Mouse (Mus musculus): ENCODE results near the gene Slc22a13.

Slc22a13 gene

DNA sequence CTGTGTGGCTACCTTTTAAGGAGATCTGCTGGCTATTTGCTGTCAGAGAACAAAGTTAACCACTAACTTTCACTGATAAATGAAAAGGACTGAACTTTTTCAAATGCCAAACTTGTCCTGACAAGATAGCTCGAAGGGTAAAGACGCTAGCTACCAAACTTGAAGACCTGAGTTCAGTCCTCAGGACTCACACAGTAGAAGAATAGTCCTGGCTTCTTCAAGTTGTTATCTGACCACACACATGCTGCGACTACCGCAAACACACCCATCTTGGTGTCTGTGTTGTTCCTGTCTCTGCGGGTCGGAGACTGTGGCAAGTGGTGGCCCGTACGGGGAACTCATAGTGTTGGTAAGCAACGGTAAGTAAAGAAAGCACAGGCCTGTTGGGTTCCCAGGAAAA, 5.3 kb downstream of the Slc22a13 start:
- in situ Hi-C loops (cut with MboI, MseI) = loop anchor here (10.0 kb wide), 1 partner anchor 1491 kb away; no protein-coding TSS in a partner anchor

DNA sequence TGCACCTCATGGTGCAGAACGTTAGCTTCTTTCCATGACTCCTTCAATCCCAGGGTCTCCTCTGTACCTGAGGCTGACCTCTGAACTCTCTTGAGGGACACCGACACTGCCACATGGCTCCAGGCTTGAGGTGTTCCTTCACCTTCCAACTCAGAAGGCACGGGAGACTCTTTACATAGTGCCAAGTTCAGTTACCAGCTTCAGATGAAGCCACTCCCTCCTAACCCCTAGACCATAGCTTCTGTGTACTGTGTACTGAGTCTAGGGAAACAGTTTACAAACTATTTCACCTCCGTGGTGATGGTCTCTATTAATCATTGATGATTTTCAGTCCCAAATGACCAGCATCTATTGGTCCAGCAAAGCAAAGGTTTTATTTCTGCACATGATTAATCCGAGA, 7.2 kb downstream of the Slc22a13 start:
- in situ Hi-C loops (cut with MboI, MseI) = loop anchor here (10.0 kb wide), 1 partner anchor 1493 kb away; no protein-coding TSS in a partner anchor

DNA sequence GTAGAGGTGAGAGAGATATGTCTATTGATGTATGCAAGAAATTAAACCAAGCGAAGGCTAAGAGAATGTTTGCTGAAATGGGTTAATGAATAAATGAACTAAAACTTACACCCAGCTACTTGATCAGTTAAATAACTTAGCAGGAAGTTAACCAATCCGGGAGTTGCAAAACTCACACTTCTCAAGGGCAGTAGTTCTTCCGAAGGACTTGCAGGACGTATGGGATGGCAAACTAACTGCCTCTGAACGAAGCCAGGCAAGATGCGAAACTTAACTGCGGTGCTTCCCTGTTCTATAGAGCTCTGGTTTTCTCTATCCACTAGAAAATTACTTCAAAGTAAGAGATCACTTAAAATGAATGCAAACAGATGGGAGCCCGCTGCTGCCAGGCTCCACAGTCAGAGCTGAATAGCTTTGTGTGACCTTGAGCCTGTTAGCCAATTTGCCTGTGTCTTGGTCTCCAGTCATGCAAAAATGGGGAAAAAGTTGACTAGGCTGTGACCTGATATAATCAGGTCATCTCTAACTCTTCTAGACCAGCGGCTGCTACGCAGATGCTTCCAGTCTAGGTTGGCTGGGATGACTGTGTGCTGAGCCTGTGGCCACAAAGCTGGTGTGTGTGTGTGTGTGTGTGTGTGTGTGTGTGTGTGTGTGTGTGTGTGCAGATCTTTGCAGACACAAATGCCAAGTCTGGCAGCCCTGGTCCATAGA, 9.6 kb downstream of the Slc22a13 start:
- in situ Hi-C loops (cut with MboI, MseI) = loop anchor here (10.0 kb wide), 1 partner anchor 175 kb away; no protein-coding TSS in a partner anchor

DNA sequence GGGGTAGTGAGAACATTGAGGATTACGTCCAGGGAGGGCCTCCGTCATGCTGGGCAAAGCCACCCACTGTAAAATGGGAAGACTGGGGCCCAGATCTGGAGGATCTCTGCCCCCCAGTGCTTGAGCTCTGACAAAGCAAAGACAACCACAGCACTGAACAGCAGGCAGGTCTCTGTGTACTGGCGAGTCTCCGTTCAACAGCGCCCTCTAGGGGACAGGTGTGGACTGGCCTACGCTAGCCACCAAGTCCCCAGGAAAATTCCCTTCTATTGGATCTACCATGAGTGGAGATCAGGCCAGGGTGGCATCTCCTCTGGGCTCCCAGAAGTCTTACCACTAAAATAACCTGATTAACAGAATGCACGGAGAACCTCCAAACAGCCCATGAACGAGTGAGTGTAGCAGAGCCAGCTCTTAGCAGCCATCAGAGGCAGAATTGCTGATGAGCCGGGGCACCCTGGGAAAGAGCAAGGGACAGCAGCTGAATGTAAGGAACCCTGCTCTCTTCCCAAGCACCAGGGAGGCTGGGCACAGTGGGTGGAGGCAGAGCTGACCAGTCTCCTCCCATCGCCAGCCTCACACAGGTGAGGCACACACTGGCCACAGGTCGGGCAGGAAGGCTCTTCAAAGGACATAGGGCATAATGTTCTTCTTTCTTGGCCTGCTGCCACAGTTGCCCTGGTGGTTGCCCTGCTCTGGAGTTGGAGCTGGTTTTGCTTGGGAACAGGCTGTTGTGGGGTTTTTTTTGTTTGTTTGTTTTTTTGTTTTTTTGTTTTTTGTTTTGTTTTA, 16.5 kb downstream of the Slc22a13 start:
- in situ Hi-C loops (cut with MboI, MseI) = loop anchor here (10.0 kb wide), 1 partner anchor 182 kb away; no protein-coding TSS in a partner anchor

DNA sequence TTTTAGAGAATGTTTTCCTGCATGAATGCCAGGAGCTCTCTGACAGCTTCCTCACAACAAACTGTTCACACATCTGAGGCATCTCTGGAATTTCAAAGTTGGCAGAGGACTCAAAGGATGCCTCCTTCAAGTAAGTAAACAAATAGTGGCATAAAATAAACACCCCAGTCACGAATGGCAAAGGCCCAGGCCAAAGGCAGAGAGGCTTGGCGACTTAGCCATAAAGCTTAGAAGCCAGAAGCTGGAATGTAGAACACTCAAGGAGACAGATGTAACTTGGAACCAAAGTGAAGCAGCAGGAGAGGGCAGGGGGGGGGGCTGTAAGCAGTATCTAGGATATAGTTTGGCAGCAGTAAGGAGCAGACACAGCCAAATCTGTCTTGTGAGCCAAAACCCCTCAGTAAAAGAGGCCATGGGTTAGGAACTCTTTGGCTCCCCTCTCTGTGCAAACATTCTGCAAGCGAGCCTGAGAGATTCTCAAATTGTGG, 27.6 kb downstream of the Slc22a13 start:
- in situ Hi-C loops (cut with MboI, MseI) = no loop called here

DNA sequence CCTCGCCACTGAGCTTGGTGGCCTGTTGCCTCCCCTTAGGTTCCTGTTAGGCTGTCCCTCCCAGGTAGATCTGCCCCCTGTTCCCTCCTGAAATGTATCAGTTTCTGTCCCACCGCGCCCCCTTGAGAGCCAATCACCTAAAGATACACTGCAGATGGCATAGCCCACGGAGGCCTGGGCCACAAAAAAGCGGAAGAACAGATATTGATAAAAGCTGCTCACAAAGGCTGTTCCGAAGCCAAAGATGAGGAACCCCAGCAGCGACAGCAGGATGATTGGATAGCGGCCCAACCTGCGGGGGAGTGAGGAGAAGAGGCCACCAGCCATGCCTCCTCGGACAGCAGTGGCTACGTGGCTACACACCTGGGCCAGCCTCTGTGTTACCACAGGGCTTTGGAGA, 29.6 kb downstream of the Slc22a13 start:
- in situ Hi-C loops (cut with MboI, MseI) = no loop called here

DNA sequence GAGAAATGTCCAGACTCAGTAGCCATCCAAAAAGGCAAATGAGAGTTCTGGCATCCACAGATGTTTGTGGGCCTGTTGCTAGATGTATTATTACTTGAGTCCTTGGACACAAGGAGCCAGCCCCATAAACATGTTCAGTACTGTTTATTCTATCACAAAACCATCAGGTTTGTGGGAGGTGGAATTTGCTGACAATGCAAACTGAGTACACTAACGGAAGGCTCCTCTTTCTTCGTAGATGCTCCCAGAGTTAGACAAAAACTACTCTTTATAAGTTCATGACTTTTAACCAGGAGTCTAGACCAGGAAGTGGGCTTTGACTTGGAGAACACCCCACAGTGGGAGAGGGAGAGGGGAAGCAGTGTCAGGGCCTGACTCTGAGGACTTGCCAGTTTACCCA, 41.3 kb downstream of the Slc22a13 start:
- in situ Hi-C loops (cut with MboI, MseI) = no loop called here

DNA sequence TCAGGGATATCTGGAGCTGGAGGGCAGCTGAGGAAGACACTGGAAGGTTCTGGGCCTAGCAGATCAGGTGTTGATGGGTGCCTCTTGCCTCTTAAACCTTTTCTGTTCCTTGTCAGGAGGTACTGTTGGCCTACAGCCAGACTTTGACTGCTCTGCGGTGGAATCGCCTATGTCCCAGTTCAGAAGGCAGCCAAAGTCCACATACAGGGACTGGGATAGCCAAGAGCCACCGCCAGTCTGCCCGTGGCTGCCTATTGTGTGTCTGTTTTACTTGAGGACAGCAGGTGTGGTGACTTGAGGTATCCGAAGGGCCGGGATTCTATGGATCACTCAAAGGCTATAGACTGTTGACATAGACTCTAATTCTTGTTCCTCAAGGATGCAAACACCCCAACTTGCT, 43.4 kb downstream of the Slc22a13 start:
- in situ Hi-C loops (cut with MboI, MseI) = no loop called here

DNA sequence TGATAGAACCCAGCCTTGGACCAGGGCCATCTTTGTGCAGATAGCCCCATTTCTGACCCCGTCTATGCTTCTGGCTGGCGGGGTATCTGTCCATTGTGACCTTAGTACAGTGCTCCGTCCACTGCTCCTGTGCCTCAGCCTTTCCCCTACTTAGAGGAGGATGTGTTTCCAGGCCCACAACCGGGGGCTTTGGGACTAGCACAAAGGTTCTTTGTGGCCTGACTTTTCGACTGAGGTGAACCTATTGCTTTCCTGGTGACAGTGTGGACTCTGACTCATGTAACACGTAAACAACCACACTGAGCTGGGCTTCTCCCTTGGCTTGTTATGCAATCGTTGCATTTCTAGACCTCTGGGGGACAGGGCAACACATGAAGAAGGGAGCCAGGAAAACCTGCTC, 44.2 kb downstream of the Slc22a13 start:
- in situ Hi-C loops (cut with MboI, MseI) = no loop called here

DNA sequence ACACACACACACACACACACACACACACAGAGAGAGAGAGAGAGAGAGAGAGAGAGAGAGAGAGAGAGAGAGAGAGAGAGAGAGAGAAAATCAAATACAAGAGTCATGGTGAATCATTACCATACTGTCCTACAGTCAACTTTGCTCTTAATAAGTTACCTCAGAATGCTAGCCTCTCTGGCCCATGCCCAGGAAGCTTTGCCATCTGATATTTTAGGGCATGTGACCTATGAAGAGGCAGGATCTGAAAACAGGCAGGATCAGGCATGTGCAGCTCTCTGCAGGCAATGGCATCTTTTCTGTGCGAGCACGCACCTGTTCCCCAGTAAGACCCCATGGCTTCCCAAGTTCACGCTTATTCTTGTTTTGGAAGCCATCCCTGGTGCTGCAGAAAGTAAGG, 48.2 kb downstream of the Slc22a13 start:
- in situ Hi-C loops (cut with MboI, MseI) = no loop called here

DNA sequence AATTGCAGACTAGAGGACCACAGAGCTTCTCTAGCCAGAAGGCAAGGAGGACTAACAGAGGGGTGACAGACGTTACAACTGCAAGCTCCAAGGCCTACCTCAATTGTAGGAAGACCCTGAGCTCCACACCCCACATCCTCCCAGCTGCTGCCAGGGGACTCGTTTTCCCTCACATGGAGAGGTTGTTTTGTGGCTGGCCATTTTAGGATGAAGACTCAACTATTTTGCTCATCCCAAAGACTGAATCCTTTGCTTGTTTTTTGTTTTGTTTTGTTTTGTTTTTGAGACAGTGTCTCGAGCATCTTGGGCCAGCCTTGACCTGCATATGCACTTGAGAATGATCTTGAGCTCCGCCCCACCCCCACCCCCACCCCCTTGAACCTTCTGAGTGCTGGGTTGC, 50.0 kb downstream of the Slc22a13 start, which contains the start of gene Gm47289:
TSS of gene Gm47289 (plus strand) at position 301 of the 400 bp plus-strand sequence.
- in situ Hi-C loops (cut with MboI, MseI) = no loop called here

DNA sequence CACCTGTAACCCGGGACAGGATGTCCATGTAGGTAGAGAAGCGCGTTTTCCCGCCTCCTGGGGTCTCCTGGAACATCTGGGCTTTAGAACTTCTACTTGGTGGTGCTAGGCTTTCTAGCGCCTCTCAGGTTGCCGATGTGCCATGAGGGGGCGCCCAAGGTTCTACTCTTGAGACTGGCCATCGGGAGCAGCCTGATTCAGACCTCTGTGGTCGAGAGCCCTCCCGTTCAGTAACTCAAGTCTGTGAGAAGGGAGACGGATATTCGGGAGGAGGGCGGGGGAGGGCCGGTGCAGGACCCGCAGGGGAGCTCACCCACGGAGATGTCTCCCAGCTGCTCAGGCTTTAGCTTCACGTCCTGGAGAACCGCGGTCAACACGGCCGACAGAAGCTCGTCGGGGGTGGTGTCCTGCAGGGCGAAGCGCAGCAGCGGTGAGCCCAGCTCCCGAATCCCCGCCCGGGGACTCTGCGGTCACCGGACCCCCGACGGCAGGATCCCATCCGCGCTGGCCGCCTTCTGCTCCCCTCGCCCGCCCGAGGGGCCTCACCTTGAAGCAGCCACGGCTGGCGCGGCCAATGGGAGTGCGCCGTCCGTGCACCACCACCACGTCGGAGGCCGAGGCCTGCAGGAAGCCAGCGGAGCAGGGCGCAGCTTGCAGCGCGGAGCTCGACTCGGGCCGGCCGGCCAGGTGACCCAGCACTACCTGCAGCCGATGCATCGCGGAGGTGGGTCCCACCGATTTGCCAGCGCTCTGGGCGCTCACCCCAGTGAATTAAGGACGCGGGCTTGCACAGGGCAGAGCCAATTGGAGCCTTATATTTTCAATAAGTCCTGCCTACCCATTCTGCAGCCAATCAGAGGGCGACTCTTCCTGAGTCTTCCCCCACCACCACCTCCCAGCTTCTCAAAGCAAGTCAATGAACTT, 52.4 kb downstream of the Slc22a13 start, which contains the start of gene Acaa1b:
TSS of gene Acaa1b (minus strand) at position 816 of the 924 bp plus-strand sequence.
- in situ Hi-C loops (cut with MboI, MseI) = no loop called here

DNA sequence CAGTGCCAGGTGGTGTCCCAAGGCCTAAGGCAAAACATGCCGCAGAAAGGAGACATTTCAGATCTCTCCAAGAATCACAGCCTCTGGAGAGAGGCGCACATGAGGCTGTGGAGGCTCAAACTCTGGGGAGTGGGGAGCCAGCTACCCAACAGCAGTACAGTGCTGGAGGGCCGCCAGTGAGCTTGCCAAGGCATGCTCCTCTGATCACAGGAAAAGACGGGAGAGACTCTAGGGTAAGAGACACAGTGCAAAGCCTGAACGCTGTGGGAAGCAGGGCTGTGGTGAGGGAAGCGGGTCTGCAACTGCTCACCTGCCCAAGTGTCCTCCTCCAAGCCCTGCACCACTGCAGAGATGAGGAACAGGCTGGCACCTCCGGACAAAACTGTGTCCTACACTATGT, 53.1 kb downstream of the Slc22a13 start:
- in situ Hi-C loops (cut with MboI, MseI) = no loop called here

DNA sequence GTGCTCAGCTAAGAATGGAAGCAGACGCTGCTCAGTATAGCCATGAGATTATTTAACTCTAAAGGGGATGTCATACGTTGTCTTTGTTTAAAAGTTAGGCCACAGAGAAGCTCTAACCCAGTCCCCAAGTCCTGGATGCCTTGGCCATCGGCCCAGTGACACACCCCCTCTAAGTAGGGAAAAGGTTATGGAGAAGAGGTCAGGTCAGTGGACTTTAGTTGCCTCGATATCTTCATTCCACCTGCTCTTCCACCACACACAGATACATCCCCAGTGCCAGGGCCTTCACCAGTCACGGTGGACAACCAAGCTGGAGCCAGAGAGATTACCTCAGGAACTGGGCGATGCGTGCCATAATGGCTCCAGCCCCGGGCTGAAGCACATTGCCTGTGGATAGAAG, 53.5 kb downstream of the Slc22a13 start:
- in situ Hi-C loops (cut with MboI, MseI) = no loop called here

DNA sequence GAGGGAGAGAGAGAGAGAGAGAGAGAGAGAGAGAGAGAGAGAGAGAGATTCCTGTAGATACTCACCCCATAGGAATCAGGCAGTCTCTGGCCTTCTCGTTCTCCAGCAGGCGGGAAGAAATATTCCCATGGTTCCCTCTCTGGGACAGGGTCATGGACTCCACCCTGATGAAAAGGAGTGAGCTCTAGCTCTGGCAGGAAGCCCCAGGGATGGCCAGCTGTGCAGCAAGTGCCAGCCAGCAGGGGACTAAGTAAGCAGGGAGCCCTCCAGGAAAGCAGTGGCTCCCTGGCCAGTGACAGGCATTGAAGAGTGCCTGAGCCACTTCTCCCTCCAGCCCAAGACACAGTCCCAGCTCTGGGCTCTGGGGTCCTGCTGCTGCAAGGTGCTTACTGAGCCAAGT, 57.1 kb downstream of the Slc22a13 start:
- in situ Hi-C loops (cut with MboI, MseI) = no loop called here

DNA sequence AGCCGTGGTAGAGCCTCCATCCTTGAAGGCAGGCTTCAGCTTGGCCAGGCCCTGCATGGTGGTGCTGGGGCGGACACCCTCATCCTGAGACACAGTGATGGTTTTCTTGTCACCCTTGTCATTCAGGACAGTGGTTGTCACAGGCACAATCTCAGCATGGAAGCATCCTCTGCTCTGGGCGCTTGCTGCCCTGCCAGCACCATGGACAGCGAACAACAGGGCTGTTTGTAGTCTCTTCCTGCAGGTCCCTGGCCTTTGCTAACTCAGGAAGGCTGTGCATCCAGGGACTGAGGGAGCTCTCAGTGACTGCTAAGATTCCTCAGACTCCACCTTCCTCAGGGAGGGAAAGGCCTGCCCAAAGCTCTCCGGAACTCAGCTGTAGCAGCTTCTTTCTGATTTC, 59.3 kb downstream of the Slc22a13 start:
- in situ Hi-C loops (cut with MboI, MseI) = no loop called here

DNA sequence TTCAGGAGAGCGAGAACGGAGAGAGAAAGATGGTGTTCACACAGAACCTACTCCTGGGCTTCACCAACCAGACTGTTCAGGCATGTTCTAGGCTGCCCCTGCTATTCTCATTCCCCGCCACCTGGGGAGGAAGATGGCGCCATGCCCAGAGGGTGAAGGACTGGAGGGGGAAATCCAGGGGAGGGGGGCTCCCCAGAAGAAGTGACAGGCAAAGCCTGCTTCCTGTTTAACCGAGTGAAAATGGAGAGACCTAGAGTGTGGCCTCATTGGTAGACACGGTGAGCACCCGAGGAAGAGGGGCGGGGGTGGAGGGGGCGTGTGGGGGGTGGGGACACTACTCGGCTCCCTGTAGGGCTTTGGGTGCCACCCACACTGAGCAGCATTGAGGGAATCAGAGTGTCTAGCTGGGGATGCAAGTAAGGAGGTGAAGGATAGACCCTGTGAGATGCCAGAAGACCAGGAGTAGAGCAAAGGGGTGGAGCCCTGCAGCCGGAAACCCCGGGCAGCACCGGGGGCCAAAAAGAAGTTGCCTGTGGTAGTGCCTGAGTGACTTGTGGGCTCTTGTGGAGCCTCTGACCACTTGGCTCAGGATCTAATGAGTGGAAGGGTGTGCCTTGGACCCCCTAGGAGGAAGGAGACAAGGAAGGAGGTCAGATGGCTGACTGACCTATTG, 62.7 kb downstream of the Slc22a13 start:
- in situ Hi-C loops (cut with MboI, MseI) = no loop called here

DNA sequence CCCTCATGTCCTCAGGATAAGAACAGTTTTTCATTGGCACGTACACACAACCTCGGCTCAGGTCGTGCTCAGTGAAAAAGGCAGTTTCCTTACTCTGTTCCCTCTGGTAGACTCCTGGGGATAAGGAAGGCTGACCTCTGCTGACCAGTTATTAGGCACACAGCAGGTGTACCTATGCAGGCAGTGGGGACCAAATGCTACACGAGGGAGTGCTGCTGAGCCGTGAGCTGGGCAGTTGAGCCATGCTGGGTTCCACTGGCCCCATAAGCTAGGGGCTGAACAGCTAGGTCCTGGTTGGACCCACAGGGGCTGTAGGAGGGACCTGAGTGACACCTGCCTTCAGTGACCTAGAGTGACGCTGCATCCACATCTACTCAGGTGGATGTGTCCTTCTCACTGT, 63.3 kb downstream of the Slc22a13 start:
- in situ Hi-C loops (cut with MboI, MseI) = no loop called here

DNA sequence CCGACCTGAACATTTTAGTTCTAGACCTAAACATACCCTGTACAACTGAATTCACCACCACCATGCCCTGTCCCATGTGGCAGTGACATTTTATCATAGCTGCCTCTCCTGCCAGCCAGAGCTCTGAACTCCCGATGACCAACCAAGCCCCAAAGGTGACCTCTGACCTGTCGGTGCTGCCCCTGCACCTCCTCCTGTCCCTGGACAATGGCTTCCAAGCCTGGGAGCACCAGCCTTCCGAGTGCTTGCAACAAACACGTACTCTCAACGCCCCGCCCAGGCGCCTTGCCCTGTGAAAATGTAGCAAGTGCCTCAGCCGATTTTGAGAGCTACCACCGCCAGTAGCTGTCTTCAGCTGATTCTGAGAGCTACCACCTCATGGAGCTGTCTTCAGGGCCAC, 63.8 kb downstream of the Slc22a13 start:
- in situ Hi-C loops (cut with MboI, MseI) = no loop called here

DNA sequence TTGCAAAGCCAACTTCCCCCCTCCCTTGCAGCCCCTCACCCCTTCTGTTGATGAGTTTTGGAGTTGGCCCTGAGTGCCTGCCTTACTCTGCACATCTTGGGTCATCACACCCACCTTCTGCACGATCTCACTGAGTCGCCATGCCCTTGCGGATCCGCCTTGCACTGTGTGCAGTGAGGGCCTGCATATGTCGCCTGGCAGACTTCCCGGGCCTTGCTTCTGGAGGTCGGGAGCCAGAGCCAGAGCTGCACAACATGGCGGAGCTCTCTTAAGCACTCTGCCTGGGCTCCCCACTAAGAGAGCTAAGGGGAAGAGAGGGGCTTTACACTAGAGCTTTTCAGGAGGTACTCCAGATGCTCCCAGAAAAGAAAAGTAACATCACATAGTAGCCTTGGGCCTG, 64.2 kb downstream of the Slc22a13 start:
- in situ Hi-C loops (cut with MboI, MseI) = no loop called here

DNA sequence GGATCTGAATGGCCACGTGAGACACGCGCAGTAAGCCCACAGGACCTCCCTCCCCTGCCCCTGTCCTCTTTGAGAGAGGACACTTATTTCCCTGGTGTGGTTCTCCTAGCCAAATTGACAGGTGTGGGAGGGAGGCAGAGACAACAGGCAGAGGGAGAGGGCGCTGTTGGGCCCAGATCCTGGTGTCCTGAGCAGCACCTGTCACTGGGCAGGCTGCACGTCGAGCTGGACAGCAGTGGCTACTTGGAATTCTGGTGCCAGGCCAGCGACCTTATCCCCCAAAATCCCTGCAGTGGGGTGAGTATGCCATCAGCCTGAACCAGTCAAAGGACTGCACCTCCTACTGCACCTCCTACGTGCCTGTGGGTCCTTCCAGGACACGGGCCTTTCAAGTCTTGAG, 65.5 kb downstream of the Slc22a13 start:
- in situ Hi-C loops (cut with MboI, MseI) = no loop called here

Measured in T-helper 1 cell (primary cell).